Mouse (Mus musculus) bone marrow, adult 2 months (tissue): ENCODE results near the gene Kif5c.

Source experiments
- CTCF ChIP-seq: fragments of 200-500 bp; IDR thresholded peaks from 2 replicates; pipeline ENCODE4 v1.5.1; 2011; ENCODE audit warnings: low read length, control low read depth; ENCODE audit not compliant: control insufficient read depth, insufficient read depth
- POLR2A ChIP-seq: fragments of 200-500 bp; IDR thresholded peaks from 2 replicates; pipeline ENCODE4 v1.6.1; 2011; ENCODE audit warnings: low read depth, mild to moderate bottlenecking, control low read depth, low read length, borderline replicate concordance; ENCODE audit not compliant: control insufficient read depth

- TF ChIP-seq POLR2A = no peak
- TF ChIP-seq CTCF = peak; percentile 82
Observed at GRCm38 (mm10) chr2:49727199-49727598, 108.1 kb downstream of the Kif5c start.
